Mouse (Mus musculus): Measurements from ENCODE around the gene Nom1. TPM values are rescaled to one million over a fixed set of nuclear protein-coding genes. Genes with fewer than 3 reads are reported as not detected.
"Not testable (repeated sequence)": the region's sequence is repeated elsewhere in the genome, so short reads cannot be mapped to it uniquely, and the experiment has no call there.

The Nom1 gene
- total RNA-seq (2021) = 10 to 100 TPM; 12.9 to 13.3 TPM

GRCm38 (mm10) chr5:29434228-29434871 lies at the start of gene Nom1:
TSS of gene Nom1 (plus strand) at chr5:29434664.
- intact Hi-C loops (cut with DNase I) = loop anchor here (5.0 kb wide), 1 partner anchor 133 kb away; the partner anchor contains the start of gene Ube3c
- peak; percentile 90 to 94 for DNase-seq

DNA sequence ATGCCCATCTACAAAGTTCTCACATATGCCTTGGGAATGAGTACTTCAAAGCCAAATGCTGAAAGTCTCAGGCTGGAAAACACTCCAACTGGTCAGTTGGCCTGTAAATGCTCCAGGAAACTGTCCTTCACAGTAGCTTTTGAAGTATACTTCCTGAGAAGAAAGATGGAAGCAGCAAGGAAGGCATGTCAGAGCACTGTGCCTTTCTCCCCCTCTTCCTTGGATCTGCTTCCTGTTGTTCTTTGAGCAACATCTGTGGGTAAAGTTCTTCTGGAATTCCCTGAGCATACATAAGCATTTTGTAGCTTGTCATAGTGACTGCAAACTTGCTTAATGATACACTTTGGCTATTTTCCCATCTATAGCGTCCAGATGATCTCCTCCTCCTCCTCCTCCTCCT lies 46.9 kb upstream of the Nom1 start:
- DNase-seq = no peak
- intact Hi-C loops (cut with DNase I) = loop anchor here (5.0 kb wide), 1 partner anchor 185 kb away; no protein-coding TSS in a partner anchor

DNA sequence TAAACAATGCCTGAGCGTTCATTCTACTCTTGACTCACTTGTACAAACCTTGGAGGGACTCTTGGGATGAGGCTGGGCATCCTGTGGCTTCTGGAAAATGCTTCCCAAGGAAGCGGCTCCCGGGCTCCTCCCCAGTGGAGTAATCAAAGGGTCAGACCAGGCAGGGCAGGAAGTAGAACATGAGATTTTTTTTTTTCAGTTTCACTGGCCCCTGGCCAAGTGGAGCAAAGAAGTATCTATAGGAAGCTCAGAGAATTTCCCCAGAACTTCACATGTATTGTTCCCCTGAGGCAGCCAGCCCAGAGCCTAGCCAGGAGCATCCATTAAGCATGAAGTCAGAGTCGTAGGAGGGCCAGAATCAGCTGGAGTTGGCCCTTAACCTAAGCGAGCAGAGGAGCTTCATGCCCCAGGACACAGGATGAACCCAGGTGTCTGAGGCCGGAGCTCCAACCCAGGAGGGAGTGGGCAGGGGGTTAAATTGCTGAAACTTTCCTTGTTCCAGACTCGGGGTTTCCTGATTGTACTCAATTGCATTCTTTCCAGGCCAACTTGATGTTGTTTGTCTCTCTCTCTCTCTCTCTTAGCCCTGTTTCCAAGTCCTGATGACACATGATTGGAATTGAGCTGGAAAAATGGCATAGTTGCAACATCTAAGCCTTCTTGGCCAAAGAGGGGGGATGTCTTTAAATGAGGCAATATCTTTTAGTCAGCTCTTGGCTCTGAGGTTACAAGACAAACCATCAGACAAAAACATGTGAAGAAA lies 46.1 kb upstream of the Nom1 start:
- DNase-seq = peak; percentile 31 to 62
- intact Hi-C loops (cut with DNase I) = loop anchor here (5.0 kb wide), 1 partner anchor 184 kb away; no protein-coding TSS in a partner anchor

- peak; percentile 83 to 88 for DNase-seq
- intact Hi-C loops (cut with DNase I) = loop anchor here (1.0 to 5.0 kb wide), 2 partner anchors 183 to 298 kb away; no protein-coding TSS in a partner anchor
Measured at GRCm38 (mm10) chr5:29388944-29389765, 45.3 kb upstream of the Nom1 start.

DNA sequence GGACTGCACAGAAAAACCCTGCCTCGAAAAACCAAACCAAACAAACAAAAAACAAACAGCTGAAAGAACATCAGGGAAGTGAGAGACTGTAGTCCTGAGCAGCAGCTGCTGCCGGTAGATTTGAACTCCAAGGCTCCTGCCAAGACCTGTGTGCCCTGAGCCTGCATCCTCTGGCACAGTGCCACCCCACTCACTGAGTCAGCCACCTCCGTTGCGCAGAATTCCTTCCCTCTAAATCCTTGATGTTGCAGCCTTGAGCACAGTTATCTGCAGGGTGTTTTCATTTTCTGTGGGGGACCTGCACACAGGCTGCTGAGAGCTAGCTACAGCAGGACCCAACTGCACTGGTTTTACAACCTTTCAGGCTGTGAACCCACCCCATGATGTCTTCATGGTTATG lies 36.0 kb upstream of the Nom1 start:
- intact Hi-C loops (cut with DNase I) = no loop called here

DNA sequence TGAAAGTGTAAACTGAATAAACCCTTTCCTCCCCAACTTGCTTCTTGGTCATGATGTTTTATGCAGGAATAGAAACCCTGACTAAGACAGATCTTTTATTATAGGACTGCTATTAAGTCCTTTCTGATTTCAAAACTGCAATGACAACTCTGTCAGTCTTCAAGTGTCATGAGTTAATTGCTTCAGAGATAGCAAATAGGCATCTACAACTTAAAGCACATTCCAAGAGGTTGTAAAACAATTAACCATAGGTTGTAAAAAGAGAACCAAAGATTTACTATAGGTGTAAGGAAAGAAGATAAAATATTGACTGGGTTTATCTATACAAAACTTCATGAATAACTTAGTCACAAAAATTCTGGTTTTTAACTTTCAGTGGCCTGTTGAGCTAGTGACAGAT lies 23.6 kb upstream of the Nom1 start:
- intact Hi-C loops (cut with DNase I) = no loop called here
- DNase-seq = no peak

More for the DNA sequence above, 36.0 kb upstream of the Nom1 start:
- no peak for DNase-seq

- intact Hi-C loops (cut with DNase I) = no loop called here
- DNase-seq = no peak
Measured at GRCm38 (mm10) chr5:29413041-29413440, 21.4 kb upstream of the Nom1 start.

- DNase-seq; intact Hi-C loops (cut with DNase I): not testable (repeated sequence)
Measured at GRCm38 (mm10) chr5:29423330-29423729, 11.1 kb upstream of the Nom1 start.

GRCm38 (mm10) chr5:29434872-29435358 lies 451 bp downstream of the Nom1 start:
- intact Hi-C loops (cut with DNase I) = loop anchor here (5.0 kb wide), 1 partner anchor 132 kb away; the partner anchor contains the start of gene Ube3c

GRCm38 (mm10) chr5:29435491-29435890 lies 1.0 kb downstream of the Nom1 start:
- intact Hi-C loops (cut with DNase I) = no loop called here
- DNase-seq = no peak

More at GRCm38 (mm10) chr5:29434872-29435358, 451 bp downstream of the Nom1 start:
- peak in 1 of 2 experiments; percentile 25 for DNase-seq

GRCm38 (mm10) chr5:29436728-29437127 lies 2.3 kb downstream of the Nom1 start:
- intact Hi-C loops (cut with DNase I); DNase-seq: not testable (repeated sequence)

DNA sequence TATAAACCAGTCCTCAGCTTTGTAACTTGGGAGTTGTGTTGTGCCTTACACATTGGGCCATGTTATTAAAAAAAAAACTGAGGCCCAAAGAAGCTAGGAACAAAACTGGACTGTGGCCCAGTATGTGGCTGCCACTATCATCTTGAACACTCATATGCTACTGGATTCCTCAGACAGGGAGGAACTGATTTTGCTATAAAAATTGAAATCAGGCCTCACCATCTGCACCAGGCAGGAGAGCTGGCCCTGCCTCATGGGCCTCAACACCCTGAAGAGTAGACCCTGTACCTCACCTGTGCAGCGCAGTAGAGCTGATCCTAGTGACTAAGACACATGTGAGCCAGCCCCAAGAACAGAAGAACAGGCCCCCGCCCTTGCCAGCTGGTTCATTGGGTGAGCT lies 10.8 kb downstream of the Nom1 start:
- no peak for DNase-seq
- intact Hi-C loops (cut with DNase I) = no loop called here

DNA sequence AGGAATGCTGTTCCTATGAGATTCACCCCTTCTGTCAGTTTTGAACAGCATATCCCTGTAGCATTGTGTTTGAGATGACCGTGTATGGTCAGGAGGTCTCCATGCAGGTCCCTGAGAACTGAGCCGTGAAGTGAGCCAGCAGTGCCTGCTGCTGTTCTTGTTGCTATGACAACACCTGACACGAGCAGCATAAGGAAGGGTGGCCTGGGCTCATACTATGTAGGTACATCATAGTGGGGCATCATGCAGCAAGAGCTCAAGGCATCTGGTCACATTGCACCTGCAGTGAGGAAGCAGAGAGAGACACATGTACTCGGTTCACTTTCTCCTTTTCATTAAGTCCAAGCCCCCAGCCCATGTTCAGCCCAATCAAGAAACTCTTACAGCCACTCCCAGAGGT lies 17.9 kb downstream of the Nom1 start:
- intact Hi-C loops (cut with DNase I) = no loop called here
- DNase-seq = no peak

- no peak for DNase-seq
- intact Hi-C loops (cut with DNase I) = no loop called here
Measured at GRCm38 (mm10) chr5:29456895-29457656, 22.6 kb downstream of the Nom1 start.

DNA sequence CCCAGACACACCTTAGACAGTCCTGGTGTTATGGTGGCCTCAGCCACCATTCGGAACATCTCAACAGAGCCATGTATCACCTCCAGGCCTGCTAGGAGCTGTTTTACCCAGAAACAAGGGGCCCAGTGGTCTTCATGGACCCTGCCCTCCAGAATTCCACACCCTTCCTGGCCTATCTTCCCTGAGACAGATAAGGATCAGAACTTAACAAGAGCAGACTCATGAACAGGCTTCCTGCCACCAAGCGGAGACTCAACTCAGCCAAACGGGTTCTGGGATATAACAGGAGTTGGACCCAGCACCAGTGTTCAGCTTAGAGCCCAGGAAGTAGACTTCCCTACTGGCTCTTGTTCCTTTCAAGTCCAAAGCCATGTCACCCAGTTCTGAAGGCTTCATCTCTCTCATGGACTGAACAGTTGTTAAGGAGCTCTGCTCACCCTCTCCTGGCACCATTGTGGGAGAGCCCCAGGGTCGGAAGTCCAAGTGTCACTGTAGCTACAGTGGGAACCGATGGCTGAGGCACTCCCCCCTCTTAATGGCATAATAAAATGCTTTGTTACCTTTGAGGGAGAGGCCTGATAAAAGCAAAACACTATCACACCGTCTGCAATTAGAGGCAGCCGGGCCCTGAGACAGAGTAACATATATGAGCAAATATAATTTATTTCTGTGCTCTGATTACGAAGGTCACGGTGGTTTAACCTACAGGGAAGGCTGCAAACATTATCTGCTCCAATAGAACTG lies 28.7 kb downstream of the Nom1 start:
- intact Hi-C loops (cut with DNase I) = no loop called here
- no peak for DNase-seq

DNA sequence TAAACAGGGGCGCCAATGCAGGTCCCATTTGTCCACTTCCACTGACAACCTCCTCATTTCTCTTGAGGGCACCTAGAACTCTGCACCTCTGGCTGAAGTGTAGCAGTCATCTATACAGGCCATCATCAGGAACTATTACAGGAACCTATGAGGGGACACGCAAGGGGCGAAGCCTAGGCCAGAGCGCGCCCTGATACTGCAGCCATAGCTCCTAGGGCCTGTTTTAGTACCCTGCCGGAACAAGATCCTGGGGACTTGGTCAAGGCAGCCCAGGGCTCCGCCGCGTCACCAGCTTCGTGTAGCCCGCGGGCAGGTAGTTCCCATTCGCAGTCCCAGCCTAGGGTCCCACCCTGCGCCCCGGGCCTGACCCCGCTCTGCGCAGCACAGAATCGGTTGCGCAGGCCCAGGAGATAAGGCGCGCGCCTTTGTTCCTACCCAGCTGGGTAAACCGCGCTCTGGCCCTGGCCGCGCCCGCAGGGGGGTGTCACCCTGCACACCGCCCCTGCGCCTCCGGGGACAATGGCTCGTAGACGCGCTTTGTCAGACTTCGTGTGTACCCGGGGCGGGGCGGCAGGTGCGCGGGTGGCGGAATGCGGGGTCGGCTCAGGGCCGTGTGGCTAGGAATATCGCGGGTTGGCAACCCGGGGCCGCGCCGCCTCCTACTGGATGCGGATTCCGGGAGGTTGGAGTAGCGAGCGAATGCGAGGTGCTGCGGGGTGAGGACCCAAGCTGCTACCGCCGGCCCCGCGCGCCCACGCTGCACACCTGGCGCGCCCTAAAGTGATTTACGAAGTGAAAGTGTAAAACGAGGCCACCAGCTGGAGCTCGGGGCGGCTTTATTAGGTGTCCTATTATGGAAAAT lies 33.3 kb downstream of the Nom1 start:
- intact Hi-C loops (cut with DNase I) = no loop called here
- no peak for DNase-seq

- intact Hi-C loops (cut with DNase I) = no loop called here
- no peak for DNase-seq
Measured at GRCm38 (mm10) chr5:29468351-29469065, 34.0 kb downstream of the Nom1 start.

DNA sequence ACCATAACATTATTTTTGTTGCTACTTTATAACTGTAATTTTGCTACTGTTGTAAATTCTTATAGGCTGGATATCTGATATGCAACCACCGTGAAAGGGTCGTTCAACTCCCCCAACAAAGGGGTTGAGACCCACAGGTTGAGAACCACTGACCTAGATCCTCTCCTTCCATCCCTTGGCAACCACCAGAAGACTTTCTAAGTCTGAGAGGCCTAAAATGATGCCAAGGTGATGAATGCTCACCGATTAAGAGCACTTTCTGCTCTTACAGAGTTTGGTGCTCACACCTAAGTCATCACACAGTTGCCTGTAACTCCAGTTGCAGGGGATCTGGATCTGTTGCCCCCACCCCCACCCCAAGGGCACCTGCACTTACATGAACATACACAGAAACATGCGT lies 35.0 kb downstream of the Nom1 start:
- intact Hi-C loops (cut with DNase I) = no loop called here

More for the DNA sequence above, 35.0 kb downstream of the Nom1 start:
- no peak for DNase-seq
